Mouse (Mus musculus): Measurements from ENCODE around the gene Snx29. TPM values are rescaled to one million over a fixed set of nuclear protein-coding genes. Genes with fewer than 3 reads are reported as not detected.

Snx29 gene
- total RNA-seq, 2 experiments from 2014 or later = 18.0 to 26.7 TPM

- intact Hi-C loops (cut with DNase I) = no loop called here
- DNase-seq (ENCODE audit: low spot score in 2 of 2) = no peak
These were observed 321.7 kb downstream of the Snx29 start for GRCm38 (mm10) chr16:11644399-11644798.

DNA sequence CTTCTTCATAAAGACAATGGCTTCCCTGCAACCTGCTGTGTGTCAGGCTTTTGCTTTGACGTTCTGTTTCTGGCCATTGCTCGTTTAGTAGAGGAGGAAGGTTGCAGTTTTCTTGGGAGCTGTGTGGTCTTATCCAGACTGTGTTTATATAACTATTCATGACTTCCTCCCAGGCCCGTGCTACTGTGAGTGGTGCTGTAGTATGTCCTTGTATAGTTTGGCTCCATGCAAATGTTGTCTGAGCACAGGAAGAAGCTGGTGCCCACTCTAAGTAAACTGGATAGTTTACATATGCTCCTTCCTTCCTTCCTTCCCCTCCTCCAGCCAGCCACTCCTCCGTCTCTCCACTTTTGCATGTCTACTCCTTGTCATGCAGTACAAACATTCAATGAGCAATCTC is 323.0 kb downstream of the Snx29 start:
- intact Hi-C loops (cut with DNase I) = no loop called here

DNA sequence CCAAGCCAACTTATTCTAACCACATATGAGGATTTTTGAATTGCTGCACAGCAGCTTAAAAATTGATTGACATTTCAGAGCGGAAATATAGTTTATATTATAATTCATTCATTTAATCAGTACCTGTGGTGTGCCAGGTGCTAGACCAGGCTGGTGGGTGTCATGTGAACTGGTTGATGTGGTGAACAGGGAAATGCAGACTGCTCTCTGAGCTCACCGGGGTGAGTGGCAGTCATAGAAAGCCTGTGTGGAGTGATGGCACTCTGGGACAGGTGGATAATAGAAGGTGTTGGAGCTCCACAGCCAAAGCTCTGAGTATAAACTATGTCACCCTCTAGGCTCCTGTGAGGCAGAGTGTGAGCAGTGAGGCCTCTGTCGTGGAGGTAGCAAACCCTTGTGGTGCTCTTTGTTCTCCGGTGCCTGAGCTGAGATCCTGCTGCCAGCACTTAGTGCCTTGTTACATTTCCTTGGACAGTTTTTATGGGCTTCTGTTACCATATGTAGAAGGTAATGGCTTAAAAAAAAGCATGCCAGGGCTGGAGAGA is 324.1 kb downstream of the Snx29 start:
- intact Hi-C loops (cut with DNase I) = no loop called here

More for the DNA sequence above, 323.0 kb downstream of the Snx29 start:
- no peak for DNase-seq (ENCODE audit: low spot score in 2 of 2)

GRCm38 (mm10) chr16:11648169-11648688 is 325.5 kb downstream of the Snx29 start:
- intact Hi-C loops (cut with DNase I) = no loop called here
- no peak for DNase-seq (ENCODE audit: low spot score in 2 of 2)

More for the DNA sequence above, 324.1 kb downstream of the Snx29 start:
- DNase-seq (ENCODE audit: low spot score in 2 of 2) = no peak

DNA sequence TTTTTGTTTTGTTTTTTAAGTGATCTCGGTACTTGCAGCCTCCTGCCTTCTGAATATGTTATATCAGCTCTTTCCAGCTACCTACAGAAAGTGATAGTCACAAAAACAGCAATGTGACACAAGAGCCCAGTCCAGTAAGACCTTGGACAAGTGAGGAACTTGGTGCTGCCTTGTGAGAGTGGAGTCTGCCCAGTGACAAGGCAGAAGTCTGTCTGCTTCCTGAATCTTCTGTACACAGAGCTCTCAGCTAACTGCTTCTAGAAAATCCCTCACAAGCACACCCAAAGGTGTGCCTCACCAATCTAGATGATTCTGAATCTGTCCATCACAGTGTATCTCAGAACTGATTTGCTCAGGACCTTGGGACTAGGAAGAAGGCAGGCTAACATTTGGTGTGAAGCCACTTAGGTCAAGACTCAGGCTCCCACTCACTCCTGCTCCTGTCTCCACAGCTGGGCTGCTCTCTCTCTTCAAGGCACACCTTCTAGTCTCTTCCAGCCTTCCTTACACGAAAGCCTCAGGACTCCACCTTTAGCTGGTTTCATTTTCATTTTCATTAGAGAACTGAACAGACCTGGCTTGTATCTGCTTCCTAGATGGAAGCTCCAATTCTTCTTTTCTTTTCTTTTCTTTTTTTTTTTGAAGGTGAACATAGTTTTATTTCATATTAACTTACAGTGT is 330.1 kb downstream of the Snx29 start:
- intact Hi-C loops (cut with DNase I) = no loop called here
- no peak for DNase-seq (ENCODE audit: low spot score in 2 of 2)

- intact Hi-C loops (cut with DNase I) = no loop called here
- DNase-seq (ENCODE audit: low spot score in 2 of 2) = no peak
These were observed 333.2 kb downstream of the Snx29 start for GRCm38 (mm10) chr16:11655893-11656292.

DNA sequence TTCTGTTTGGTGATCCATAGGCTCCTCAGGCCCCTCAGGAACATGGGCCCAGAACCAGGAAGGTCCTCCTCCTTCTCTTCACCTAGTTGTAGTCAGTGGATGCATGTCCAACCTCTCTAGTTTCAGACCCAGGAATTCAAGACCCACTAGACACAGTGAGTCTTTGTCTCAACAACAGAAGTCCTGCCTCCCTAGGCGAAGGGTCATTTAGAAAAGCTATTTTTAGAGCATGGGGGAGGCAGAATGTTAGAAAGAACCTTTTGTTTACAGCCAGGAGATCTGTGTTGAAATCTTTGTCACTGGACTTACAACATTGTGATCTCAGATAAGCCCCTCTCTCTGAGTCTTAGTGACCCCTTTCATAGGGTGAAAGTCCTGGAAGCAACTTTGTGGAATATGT is 334.4 kb downstream of the Snx29 start:
- intact Hi-C loops (cut with DNase I) = no loop called here
- no peak for DNase-seq (ENCODE audit: low spot score in 2 of 2)

- DNase-seq (ENCODE audit: low spot score in 2 of 2) = no peak
- intact Hi-C loops (cut with DNase I) = no loop called here
These were observed 336.5 kb downstream of the Snx29 start for GRCm38 (mm10) chr16:11659111-11659720.

GRCm38 (mm10) chr16:11664896-11665705 is 342.4 kb downstream of the Snx29 start:
- intact Hi-C loops (cut with DNase I) = no loop called here
- DNase-seq (ENCODE audit: low spot score in 2 of 2) = peak in 1 of 2 experiments; percentile 20

DNA sequence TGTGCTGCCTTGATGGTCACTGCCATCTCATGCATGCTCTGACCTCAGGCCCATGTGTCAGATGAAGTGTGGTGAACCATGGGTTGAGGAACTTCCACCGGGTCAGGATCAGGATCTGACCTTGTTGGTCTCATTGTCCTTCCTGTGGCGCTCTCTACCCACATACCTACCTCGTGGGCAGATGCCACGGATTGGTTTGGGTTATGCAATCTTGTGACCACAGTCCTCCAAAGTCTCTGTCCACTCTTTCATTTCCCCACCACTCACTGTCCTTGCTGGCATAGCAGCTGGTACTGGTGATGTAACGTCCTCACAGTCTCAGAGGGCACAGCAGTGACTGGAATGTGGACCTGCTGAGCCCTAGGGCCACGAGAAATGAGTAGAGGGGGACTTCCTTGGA is 343.2 kb downstream of the Snx29 start:
- no peak for DNase-seq (ENCODE audit: low spot score in 2 of 2)
- intact Hi-C loops (cut with DNase I) = no loop called here

DNA sequence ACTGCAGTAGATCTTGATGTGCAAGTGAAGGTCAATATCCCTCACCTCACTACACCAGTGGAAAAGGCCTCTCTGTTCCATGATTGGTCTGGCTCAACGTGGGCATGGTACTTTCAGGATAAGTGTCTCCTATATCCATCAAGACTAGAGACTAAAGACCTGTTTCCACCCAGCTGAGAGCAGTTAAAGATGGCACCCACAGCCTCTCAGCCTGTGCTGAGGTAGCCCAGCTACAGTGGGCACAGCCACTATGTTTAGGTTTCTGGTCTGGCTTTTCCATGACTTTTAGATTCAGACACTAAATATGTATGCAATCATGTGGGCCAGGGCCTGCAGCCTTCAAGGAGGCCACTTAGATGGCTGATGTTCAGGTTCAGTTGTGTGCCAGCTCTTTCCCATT is 345.7 kb downstream of the Snx29 start:
- intact Hi-C loops (cut with DNase I) = no loop called here

DNA sequence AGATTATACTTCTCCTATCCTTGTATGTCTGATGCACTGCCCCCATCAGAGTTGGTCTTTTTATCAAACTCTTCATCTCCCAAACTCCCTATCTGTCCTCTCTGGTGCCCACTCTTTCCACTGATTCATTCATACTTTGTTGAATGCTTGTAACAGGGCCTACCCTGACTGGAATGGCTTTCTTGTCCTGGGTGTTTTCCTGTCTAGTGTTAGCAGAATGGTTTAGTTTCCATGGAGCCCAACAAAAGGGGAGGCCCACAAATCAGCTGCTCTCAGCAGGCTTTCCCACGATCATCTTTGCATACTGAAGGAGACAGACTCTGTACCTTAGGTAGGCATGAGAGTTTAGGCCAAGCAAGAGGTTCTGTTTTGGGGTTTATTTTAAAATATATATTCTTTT is 346.2 kb downstream of the Snx29 start:
- DNase-seq (ENCODE audit: low spot score in 2 of 2) = no peak
- intact Hi-C loops (cut with DNase I) = no loop called here

More for the DNA sequence above, 345.7 kb downstream of the Snx29 start:
- DNase-seq (ENCODE audit: low spot score in 2 of 2) = no peak

DNA sequence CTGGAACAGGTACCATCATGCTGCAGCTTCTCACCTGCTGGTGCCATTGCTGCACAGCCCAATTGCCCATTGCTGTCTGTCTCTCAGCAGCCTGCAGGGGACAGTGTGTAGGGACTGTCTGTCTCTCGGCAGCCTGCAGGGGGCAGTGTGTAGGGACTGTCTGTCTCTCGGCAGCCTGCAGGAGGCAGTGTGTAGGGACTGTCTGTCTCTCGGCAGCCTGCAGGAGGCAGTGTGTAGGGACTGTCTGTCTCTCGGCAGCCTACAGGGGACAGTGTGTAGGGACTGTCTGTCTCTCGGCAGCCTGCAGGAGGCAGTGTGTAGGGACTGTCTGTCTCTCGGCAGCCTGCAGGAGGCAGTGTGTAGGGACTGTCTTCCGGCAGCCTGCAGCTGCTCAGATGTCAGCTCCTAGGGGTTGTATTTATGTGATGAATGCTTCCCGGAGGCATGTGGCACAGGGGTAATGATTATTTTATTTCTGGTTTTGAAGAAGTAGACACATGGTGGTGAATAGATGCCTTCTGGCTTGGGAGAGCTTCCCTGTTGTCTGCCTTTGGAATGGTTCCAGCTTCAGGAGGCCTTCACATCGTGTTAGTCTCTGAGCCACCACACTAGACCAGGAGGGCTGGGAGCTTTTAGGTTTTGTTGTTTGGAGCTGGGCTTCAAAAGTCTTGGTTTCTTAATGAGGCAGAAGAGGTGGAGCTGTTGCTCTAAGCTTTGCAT is 347.7 kb downstream of the Snx29 start:
- no peak for DNase-seq (ENCODE audit: low spot score in 2 of 2)
- intact Hi-C loops (cut with DNase I) = no loop called here

DNA sequence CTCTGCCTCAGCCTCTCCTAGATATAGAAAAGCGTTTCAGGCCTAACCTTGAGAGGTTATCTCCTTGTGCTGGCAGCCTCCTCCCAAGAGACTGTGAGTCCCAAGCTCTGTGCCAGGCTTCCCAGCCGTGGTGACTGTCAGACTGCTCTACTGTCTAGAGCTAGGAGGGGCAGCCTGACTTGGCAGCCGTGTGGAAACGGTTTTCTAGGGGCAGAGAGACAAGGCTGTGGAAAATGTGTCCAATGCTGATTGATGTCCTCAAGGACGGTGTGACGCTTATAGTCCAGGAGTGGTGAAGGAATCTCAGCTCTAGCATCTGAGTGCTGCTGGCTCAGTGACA is 348.2 kb downstream of the Snx29 start:
- intact Hi-C loops (cut with DNase I) = no loop called here
- DNase-seq (ENCODE audit: low spot score in 2 of 2) = no peak

DNA sequence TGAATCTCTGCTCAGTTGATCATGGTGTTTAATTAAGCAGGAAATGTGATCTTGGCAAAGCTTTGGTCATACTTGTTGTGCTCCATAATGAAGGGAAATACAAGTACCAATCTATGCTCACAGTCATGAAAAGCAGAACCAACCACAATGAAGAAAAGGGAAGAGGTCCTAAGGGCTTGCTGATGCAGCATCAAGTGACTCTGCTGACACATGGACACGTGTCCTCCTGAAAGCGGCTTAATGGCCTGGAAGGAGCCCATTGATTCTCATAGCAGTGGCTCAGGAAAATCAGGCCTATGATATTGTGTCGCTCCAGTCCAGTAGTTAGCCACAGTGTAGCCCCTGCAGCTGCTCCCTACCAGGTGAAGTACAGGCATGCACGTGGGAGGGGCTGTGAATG is 353.3 kb downstream of the Snx29 start:
- intact Hi-C loops (cut with DNase I) = no loop called here

GRCm38 (mm10) chr16:11685264-11685663 is 362.6 kb downstream of the Snx29 start:
- DNase-seq (ENCODE audit: low spot score in 2 of 2) = no peak
- intact Hi-C loops (cut with DNase I) = no loop called here

More for the DNA sequence above, 353.3 kb downstream of the Snx29 start:
- no peak for DNase-seq (ENCODE audit: low spot score in 2 of 2)

DNA sequence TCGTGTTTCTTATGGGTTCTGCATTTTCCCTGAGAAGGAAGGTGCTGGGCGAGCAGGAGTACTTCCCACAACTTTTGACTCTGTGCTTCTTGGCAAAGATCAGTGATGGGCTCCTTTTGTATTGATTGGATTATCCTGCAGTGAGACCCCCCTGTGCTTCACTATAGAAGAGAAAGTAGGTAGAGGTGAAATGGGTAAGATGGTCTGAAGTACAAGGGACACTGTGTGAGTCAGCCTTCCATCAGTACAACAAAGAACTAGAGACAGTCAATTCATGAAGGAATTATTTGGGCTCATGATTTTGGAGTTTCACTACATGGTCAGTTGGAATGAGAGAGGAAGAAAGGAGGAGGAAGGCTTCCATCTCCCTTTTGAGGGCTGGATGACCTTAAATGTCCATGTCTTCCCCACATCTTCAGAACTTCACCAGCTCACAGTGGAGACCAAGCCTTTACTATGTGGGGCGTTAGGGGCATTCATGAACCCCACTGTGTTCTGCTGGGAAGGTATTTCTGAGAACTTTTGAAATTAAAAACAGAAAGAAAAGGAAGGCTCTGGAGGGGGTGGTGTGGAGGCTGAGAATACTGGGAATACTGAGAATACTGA is 363.1 kb downstream of the Snx29 start:
- intact Hi-C loops (cut with DNase I) = no loop called here
- no peak for DNase-seq (ENCODE audit: low spot score in 2 of 2)

DNA sequence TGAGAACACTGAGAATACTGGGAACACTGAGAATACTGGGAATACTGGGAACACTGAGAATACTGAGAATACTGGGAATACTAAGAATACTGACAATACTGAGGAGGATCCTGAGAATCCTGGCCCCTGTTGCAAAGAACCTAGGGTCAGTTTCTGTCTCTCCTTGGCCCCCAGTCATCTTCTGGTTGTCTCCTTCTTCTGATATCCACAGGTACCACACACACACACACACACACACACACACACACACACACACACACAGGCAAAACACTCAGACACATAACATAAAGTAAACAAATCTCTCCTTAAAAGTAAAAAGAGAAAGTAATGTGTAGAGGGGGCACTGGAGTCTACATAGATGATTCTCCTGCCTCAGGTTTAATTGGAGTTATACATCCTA is 365.1 kb downstream of the Snx29 start:
- no peak for DNase-seq (ENCODE audit: low spot score in 2 of 2)

GRCm38 (mm10) chr16:11688281-11689005 is 365.7 kb downstream of the Snx29 start:
- intact Hi-C loops (cut with DNase I) = no loop called here
- no peak for DNase-seq (ENCODE audit: low spot score in 2 of 2)

More for the DNA sequence above, 365.1 kb downstream of the Snx29 start:
- intact Hi-C loops (cut with DNase I) = no loop called here
